In genomic region chr3:95902373-95902625, GRCm38 (mm10) we compare ENCODE assay signal across 12 mouse cellular contexts. TPM values are rescaled to one million over a fixed set of nuclear protein-coding genes. Genes with fewer than 3 reads are reported as not detected.
DNase-seq lines count a peak whose midpoint lies in the region; ATAC-seq and TF ChIP-seq lines count a peak whose summit lies in the region.
"Had no signal": no experiment of that assay in that cellular context is flagged by ENCODE, and none has a peak within 500 bp of the region (broad histone marks: within the 10 kb centered on the region; RNA-seq: fewer than 3 reads in every experiment).

No protein-coding gene starts in this region.

- DNase-seq in forebrain, embryonic 10.5 days (ENCODE audit: extremely low spot score, low spot score): no peak
- no peak for DNase-seq in forebrain, postnatal 0 days
- no peak for DNase-seq in kidney, adult 9 months
- no peak for DNase-seq in limb, embryonic 10.5 days (ENCODE audit: low spot score)
- DNase-seq in frontal cortex, postnatal 14 days (ENCODE audit: low spot score in 2 of 2): no peak
- no peak for DNase-seq in adrenal gland, adult 8-10 months
- DNase-seq: thymus, postnatal 36 days had no signal

- H3K4me2 ChIP-seq in forebrain, postnatal 0 days (ENCODE audit: low read depth): no peak overlapping the region
- H3K4me2 ChIP-seq in kidney, embryonic 14.5 days (replicated peaks; ENCODE audit: low read depth, low read length): no peak overlapping the region
- H3K4me2 ChIP-seq: embryonic facial prominence, embryonic 15.5 days had no signal

- peaks cover 48% of the 10 kb centered on the region for H3K36me3 ChIP-seq in forebrain, embryonic 10.5 days (replicated peaks)
- 0 out of 2 replicates have a peak, but pooled peaks cover 3% of the 10 kb centered on the region for H3K36me3 ChIP-seq in forebrain, postnatal 0 days (ENCODE audit: insufficient read depth)
- peaks cover 7% of the 10 kb centered on the region; the same call in 1 of the 2 replicates for H3K36me3 ChIP-seq in kidney, embryonic 14.5 days (ENCODE audit: control insufficient read depth, insufficient read depth, low read length)
- H3K36me3 ChIP-seq in limb, embryonic 10.5 days: peaks cover 50% of the 10 kb centered on the region

- no peak for TF ChIP-seq CTCF in forebrain, postnatal 0 days (IDR thresholded peaks at IDR 0.05; ENCODE audit: low read depth)
- no peak for TF ChIP-seq CTCF in cortical plate, adult 2 months (IDR thresholded peaks at IDR 0.05; ENCODE audit: extremely low read depth, insufficient read depth, low read length)

- no peak for ATAC-seq in forebrain, postnatal 0 days
- ATAC-seq in kidney, embryonic 14.5 days (ENCODE audit: low FRiP score, low TSS enrichment): no peak
- ATAC-seq: intestine, embryonic 16.5 days had no signal

- H3K9ac ChIP-seq in forebrain, postnatal 0 days: no peak overlapping the region
- H3K9ac ChIP-seq in kidney, embryonic 14.5 days (ENCODE audit: low read depth, low read length): no peak overlapping the region
- H3K9ac ChIP-seq: embryonic facial prominence, embryonic 15.5 days had no signal

- peak overlapping the region; percentile 93 for H3K27ac ChIP-seq in forebrain, embryonic 10.5 days
- no peak overlapping the region for H3K27ac ChIP-seq in forebrain, postnatal 0 days (ENCODE audit: low read depth, low read length)
- H3K27ac ChIP-seq in kidney, embryonic 14.5 days (ENCODE audit: low read depth, low read length): peak overlapping the region; percentile 47; the same call in 1 of the 2 replicates
- peak overlapping the region; percentile 3; the same call in 1 of the 2 replicates for H3K27ac ChIP-seq in cortical plate, adult 2 months (ENCODE audit: insufficient read depth, low read length)
- peak overlapping the region; percentile 96 for H3K27ac ChIP-seq in limb, embryonic 10.5 days
- H3K27ac ChIP-seq: embryonic facial prominence, embryonic 15.5 days had no signal

- H3K9me3 ChIP-seq in forebrain, embryonic 10.5 days: no peaks in the 10 kb centered on the region
- H3K9me3 ChIP-seq in forebrain, postnatal 0 days (ENCODE audit: low read length): no peaks in the 10 kb centered on the region
- no peaks in the 10 kb centered on the region for H3K9me3 ChIP-seq in kidney, embryonic 14.5 days (ENCODE audit: control insufficient read depth, low read length)
- no peaks in the 10 kb centered on the region for H3K9me3 ChIP-seq in limb, embryonic 10.5 days (replicated peaks)
- H3K9me3 ChIP-seq: embryonic facial prominence, embryonic 15.5 days; G1E had no signal

- peaks cover 66% of the 10 kb centered on the region for H3K4me1 ChIP-seq in forebrain, embryonic 10.5 days
- peaks cover 25% of the 10 kb centered on the region for H3K4me1 ChIP-seq in forebrain, postnatal 0 days (ENCODE audit: insufficient read depth)
- H3K4me1 ChIP-seq in kidney, embryonic 14.5 days (ENCODE audit: control insufficient read depth, insufficient read depth, low read length): peaks cover 40% of the 10 kb centered on the region
- no peaks in the 10 kb centered on the region for H3K4me1 ChIP-seq in cortical plate, adult 2 months (ENCODE audit: control insufficient read depth, insufficient read depth, low read length)
- H3K4me1 ChIP-seq in limb, embryonic 10.5 days: peaks cover 59% of the 10 kb centered on the region

- H3K27me3 ChIP-seq in forebrain, embryonic 10.5 days (ENCODE audit: poor library complexity, severe bottlenecking): peaks cover 3% of the 10 kb centered on the region
- H3K27me3 ChIP-seq in forebrain, postnatal 0 days (ENCODE audit: insufficient read depth, low read length): peaks cover 10% of the 10 kb centered on the region; the same call in 1 of the 2 replicates
- no peaks in the 10 kb centered on the region for H3K27me3 ChIP-seq in kidney, embryonic 14.5 days (ENCODE audit: control insufficient read depth, insufficient read depth, low read length)
- H3K27me3 ChIP-seq in limb, embryonic 10.5 days (ENCODE audit: low read depth, poor library complexity, severe bottlenecking): 0 out of 2 replicates have a peak, but pooled peaks cover under 1% of the 10 kb centered on the region

- peak overlapping the region; percentile 60 for H3K4me3 ChIP-seq in forebrain, embryonic 10.5 days
- no peak overlapping the region for H3K4me3 ChIP-seq in forebrain, postnatal 0 days (ENCODE audit: low read depth, low read length)
- H3K4me3 ChIP-seq in kidney, embryonic 14.5 days (ENCODE audit: low read length): no peak overlapping the region
- H3K4me3 ChIP-seq in cortical plate, adult 2 months (ENCODE audit: insufficient read depth, low read length): no peak overlapping the region
- peak overlapping the region; percentile 60 for H3K4me3 ChIP-seq in limb, embryonic 10.5 days
- H3K4me3 ChIP-seq: embryonic facial prominence, embryonic 15.5 days had no signal

- no peak for TF ChIP-seq POLR2A in cortical plate, adult 2 months (IDR thresholded peaks at IDR 0.05; ENCODE audit: extremely low read depth, insufficient read depth, low read length)

RNA-seq across cellular contexts. Expression of gene Car14, which starts 2.2 kb away (rescaled TPM):
- 98.8 and 119 TPM in 2 replicates for polyA plus RNA-seq in forebrain, embryonic 10.5 days (2016; fragmentation: Nextera tagmentation; extraction: Ambion mirVana)
- 5.0 and 9.4 TPM in 2 replicates for total RNA-seq in forebrain, postnatal 0 days (2014; rRNA removed)
- polyA plus RNA-seq in forebrain, postnatal 0 days (2015; fragmentation: Nextera tagmentation; extraction: Ambion mirVana): 11.2 and 12.8 TPM in 2 replicates
- 21.0 and 25.9 TPM in 2 replicates for polyA plus RNA-seq in kidney, embryonic 14.5 days (2014; fragmentation: Nextera tagmentation; extraction: Ambion mirVana)
- polyA plus RNA-seq in cortical plate, adult 2 months (2012; rRNA removed): 19.9 and 22.3 TPM in 2 replicates
- 161 and 187 TPM in 2 replicates for polyA plus RNA-seq in limb, embryonic 10.5 days (2016; fragmentation: Nextera tagmentation; extraction: Ambion mirVana)
- 1 to 10 TPM in 1 of 4 experiments, under 1 TPM in 2, not detected in 1; 0.22 to 2.4 (median 0.55) TPM for total RNA-seq in adrenal gland, adult 8-10 months (2022)
- polyA plus RNA-seq: G1E had no signal

RNA-seq across cellular contexts. Expression of gene Aph1a, which starts 8.5 kb away (rescaled TPM):
- polyA plus RNA-seq in forebrain, embryonic 10.5 days (2016; fragmentation: Nextera tagmentation; extraction: Ambion mirVana): 28.7 and 29.2 TPM in 2 replicates
- total RNA-seq in forebrain, postnatal 0 days (2014; rRNA removed): 59.3 and 77.2 TPM in 2 replicates
- polyA plus RNA-seq in forebrain, postnatal 0 days (2015; fragmentation: Nextera tagmentation; extraction: Ambion mirVana): 44.3 and 46.0 TPM in 2 replicates
- polyA plus RNA-seq in kidney, embryonic 14.5 days (2014; fragmentation: Nextera tagmentation; extraction: Ambion mirVana): 40.4 and 83.2 TPM in 2 replicates
- polyA plus RNA-seq in cortical plate, adult 2 months (2012; rRNA removed): 68.6 and 71.6 TPM in 2 replicates
- polyA plus RNA-seq in limb, embryonic 10.5 days (2016; fragmentation: Nextera tagmentation; extraction: Ambion mirVana): 24.3 and 24.5 TPM in 2 replicates
- 100 to 1,000 TPM; 114 to 155 (median 121) TPM for total RNA-seq in adrenal gland, adult 8-10 months (2022)

RNA-seq across cellular contexts. Expression of gene BC028528, which starts 10.5 kb away (rescaled TPM):
- 7.2 and 7.6 TPM in 2 replicates for polyA plus RNA-seq in forebrain, embryonic 10.5 days (2016; fragmentation: Nextera tagmentation; extraction: Ambion mirVana)
- 5.7 and 9.9 TPM in 2 replicates for total RNA-seq in forebrain, postnatal 0 days (2014; rRNA removed)
- polyA plus RNA-seq in forebrain, postnatal 0 days (2015; fragmentation: Nextera tagmentation; extraction: Ambion mirVana): 14.9 and 18.4 TPM in 2 replicates
- polyA plus RNA-seq in kidney, embryonic 14.5 days (2014; fragmentation: Nextera tagmentation; extraction: Ambion mirVana): 33.6 and 35.6 TPM in 2 replicates
- polyA plus RNA-seq in cortical plate, adult 2 months (2012; rRNA removed): 14.2 and 15.6 TPM in 2 replicates
- 7.9 and 11.4 TPM in 2 replicates for polyA plus RNA-seq in limb, embryonic 10.5 days (2016; fragmentation: Nextera tagmentation; extraction: Ambion mirVana)
- 10 to 100 TPM in 1 of 4 experiments, 1 to 10 TPM in 3; 8.0 to 10.5 (median 8.8) TPM for total RNA-seq in adrenal gland, adult 8-10 months (2022)
- polyA plus RNA-seq: G1E had no signal

RNA-seq across cellular contexts. Expression of gene Ciart, which starts 20.2 kb away (rescaled TPM):
- polyA plus RNA-seq in forebrain, embryonic 10.5 days (2016; fragmentation: Nextera tagmentation; extraction: Ambion mirVana): 9.1 and 11.8 TPM in 2 replicates
- 3.4 and 5.9 TPM in 2 replicates for total RNA-seq in forebrain, postnatal 0 days (2014; rRNA removed)
- 8.2 and 11.2 TPM in 2 replicates for polyA plus RNA-seq in forebrain, postnatal 0 days (2015; fragmentation: Nextera tagmentation; extraction: Ambion mirVana)
- polyA plus RNA-seq in kidney, embryonic 14.5 days (2014; fragmentation: Nextera tagmentation; extraction: Ambion mirVana): 4.0 and 5.3 TPM in 2 replicates
- 54.7 and 63.6 TPM in 2 replicates for polyA plus RNA-seq in cortical plate, adult 2 months (2012; rRNA removed)
- 8.8 and 10.5 TPM in 2 replicates for polyA plus RNA-seq in limb, embryonic 10.5 days (2016; fragmentation: Nextera tagmentation; extraction: Ambion mirVana)
- 10 to 100 TPM in 1 of 4 experiments, 1 to 10 TPM in 3; 3.6 to 12.3 (median 5.9) TPM for total RNA-seq in adrenal gland, adult 8-10 months (2022)

RNA-seq across cellular contexts. Expression of gene Anp32e, which starts 26.7 kb away (rescaled TPM):
- 421 and 423 TPM in 2 replicates for polyA plus RNA-seq in forebrain, embryonic 10.5 days (2016; fragmentation: Nextera tagmentation; extraction: Ambion mirVana)
- 27.5 and 34.4 TPM in 2 replicates for total RNA-seq in forebrain, postnatal 0 days (2014; rRNA removed)
- 84.1 and 109 TPM in 2 replicates for polyA plus RNA-seq in forebrain, postnatal 0 days (2015; fragmentation: Nextera tagmentation; extraction: Ambion mirVana)
- polyA plus RNA-seq in kidney, embryonic 14.5 days (2014; fragmentation: Nextera tagmentation; extraction: Ambion mirVana): 78.3 and 89.0 TPM in 2 replicates
- polyA plus RNA-seq in cortical plate, adult 2 months (2012; rRNA removed): 69.8 and 85.5 TPM in 2 replicates
- 344 and 367 TPM in 2 replicates for polyA plus RNA-seq in limb, embryonic 10.5 days (2016; fragmentation: Nextera tagmentation; extraction: Ambion mirVana)
- 10 to 100 TPM; 83.8 to 94.0 (median 88.4) TPM for total RNA-seq in adrenal gland, adult 8-10 months (2022)

Comparison
In these comparisons a context has a peak if more than half of its experiments do, and no peak if none do; other contexts are left out.
1. H3K4me3 ChIP-seq: peak in forebrain, embryonic 10.5 days (single experiment) and limb, embryonic 10.5 days (single experiment); none in forebrain, postnatal 0 days (single experiment), kidney, embryonic 14.5 days (single experiment) and cortical plate, adult 2 months (single experiment).